Mouse (Mus musculus) MEL (cell line): ENCODE data around the gene Calb2. TPM values are rescaled to one million over a fixed set of nuclear protein-coding genes. Genes with fewer than 3 reads are reported as not detected.
A peak's percentile ranks its signal among the peaks of the same experiment; 100 is the strongest.

ENCODE experiments used
- DNase-seq: peaks from one replicate; pipeline ENCODE4 v3.0.0; 2011; ENCODE audit warnings: low read depth, low spot score
- H3K27ac ChIP-seq: 2 replicates; pipeline ENCODE4 v1.5.1; 2012; ENCODE audit warnings: low read depth, mild to moderate bottlenecking, control low read depth, low read length, moderate library complexity; ENCODE audit not compliant: control insufficient read depth
- H3K27me3 ChIP-seq, 2 experiments: fragments of 150-350 bp in 1 of 2; sonication (generic) in 1 of 2; 2 replicates each; pipeline ENCODE4 v1.6.1; 2012; ENCODE audit warnings: low read length in 2 of 2, mild to moderate bottlenecking in 2 of 2, improper control_type of control experiment in 1 of 2, moderate library complexity in 1 of 2; ENCODE audit not compliant: insufficient read depth in 2 of 2, control insufficient read depth in 1 of 2
- H3K36me3 ChIP-seq, 2 experiments: 2 replicates each; pipeline ENCODE4 v1.6.1; 2012 to 2014; ENCODE audit warnings: low read length in 2 of 2, improper control_type of control experiment in 1 of 2, inconsistent platforms in 1 of 2, mild to moderate bottlenecking in 1 of 2; ENCODE audit not compliant: insufficient read depth in 2 of 2, control insufficient read depth in 1 of 2
- H3K4me1 ChIP-seq, 2 experiments: fragments of 150-350 bp in 1 of 2; sonication (generic) in 1 of 2; 2 replicates each; pipeline ENCODE4 v1.6.1; 2012; ENCODE audit warnings: low read length in 2 of 2, improper control_type of control experiment in 1 of 2, mild to moderate bottlenecking in 1 of 2; ENCODE audit not compliant: insufficient read depth in 2 of 2, control insufficient read depth in 1 of 2
- H3K4me3 ChIP-seq, 2 experiments: fragments of 150-350 bp in 1 of 2; sonication (generic) in 1 of 2; 2 replicates each; pipeline ENCODE4 v1.5.1; 2012; ENCODE audit warnings: low read depth in 2 of 2, low read length in 2 of 2, mild to moderate bottlenecking in 2 of 2, moderate library complexity in 2 of 2, control low read depth in 1 of 2, improper control_type of control experiment in 1 of 2; ENCODE audit not compliant: control insufficient read depth in 1 of 2, insufficient read depth in 1 of 2
- H3K79me2 ChIP-seq: 2 replicates; pipeline ENCODE4 v1.6.1; 2012; ENCODE audit warnings: mild to moderate bottlenecking, low read length, moderate library complexity; ENCODE audit not compliant: control insufficient read depth, poor library complexity, insufficient read depth
- H3K9ac ChIP-seq: 2 replicates; pipeline ENCODE4 v1.6.1; 2012; ENCODE audit warnings: low read depth, mild to moderate bottlenecking, control low read depth, low read length, moderate library complexity; ENCODE audit not compliant: control insufficient read depth, poor library complexity, severe bottlenecking
- H3K9me3 ChIP-seq: fragments of 150-350 bp; sonication (generic); replicated peaks from 2 replicates; pipeline ENCODE4 v1.6.1; 2012; ENCODE audit warnings: mild to moderate bottlenecking, low read length, improper control_type of control experiment, moderate library complexity; ENCODE audit not compliant: insufficient read depth
- CTCF ChIP-seq, 3 experiments: IDR thresholded peaks in 2 of 3; conservative IDR thresholded peaks in 1 of 3; 2 replicates each; pipeline ENCODE4 v1.5.1; 2011 to 2012; ENCODE audit warnings: low read length in 3 of 3, low read depth in 2 of 3, mild to moderate bottlenecking in 2 of 3, improper control_type of control experiment in 1 of 3, inconsistent platforms in 1 of 3, mixed read lengths in 1 of 3, moderate library complexity in 1 of 3; ENCODE audit not compliant: control insufficient read depth in 1 of 3, insufficient read depth in 1 of 3, poor library complexity in 1 of 3, severe bottlenecking in 1 of 3
- GABPA ChIP-seq: IDR thresholded peaks from 2 replicates; pipeline ENCODE4 v1.6.1; 2012; ENCODE audit warnings: low read depth, mild to moderate bottlenecking, inconsistent platforms, low read length, improper control_type of control experiment, moderate library complexity
- KAT2A ChIP-seq: conservative IDR thresholded peaks from 2 replicates; pipeline ENCODE4 v1.6.1; 2012; ENCODE audit warnings: low read depth, low read length, improper control_type of control experiment, inconsistent platforms
- MAX ChIP-seq: IDR thresholded peaks from 2 replicates; pipeline ENCODE4 v1.6.1; 2011; ENCODE audit warnings: low read length, improper control_type of control experiment
- MAZ ChIP-seq: IDR thresholded peaks from 2 replicates; pipeline ENCODE4 v1.6.1; 2012; ENCODE audit warnings: low read depth, mild to moderate bottlenecking, inconsistent platforms, low read length, improper control_type of control experiment
- MEF2A ChIP-seq: IDR thresholded peaks from 2 replicates; pipeline ENCODE4 v1.6.1; 2014; ENCODE audit warnings: low read depth, mild to moderate bottlenecking, inconsistent platforms, low read length, improper control_type of control experiment; ENCODE audit not compliant: poor library complexity, insufficient replicate concordance, severe bottlenecking; ENCODE audit errors: extremely low read depth
- MYC ChIP-seq: IDR thresholded peaks from 2 replicates; pipeline ENCODE4 v1.6.1; 2011; ENCODE audit warnings: low read depth, mild to moderate bottlenecking, low read length, improper control_type of control experiment, moderate library complexity
- NELFE ChIP-seq: IDR thresholded peaks from 2 replicates; pipeline ENCODE4 v1.6.1; 2011; ENCODE audit warnings: low read depth, low read length, improper control_type of control experiment
- NRF1 ChIP-seq: IDR thresholded peaks from 2 replicates; pipeline ENCODE4 v1.6.1; 2014; ENCODE audit warnings: low read depth, mild to moderate bottlenecking, inconsistent platforms, low read length, improper control_type of control experiment, moderate library complexity; ENCODE audit not compliant: poor library complexity, insufficient read depth, severe bottlenecking
- RAD21 ChIP-seq: IDR thresholded peaks from 2 replicates; pipeline ENCODE4 v1.6.1; 2011; ENCODE audit warnings: mild to moderate bottlenecking, low read depth, low read length, improper control_type of control experiment
- SIN3A ChIP-seq: IDR thresholded peaks from 2 replicates; pipeline ENCODE4 v1.6.1; 2012; ENCODE audit warnings: low read length, improper control_type of control experiment, inconsistent platforms
- SMC3 ChIP-seq: IDR thresholded peaks from 2 replicates; pipeline ENCODE4 v1.6.1; 2011; ENCODE audit warnings: low read depth, low read length, improper control_type of control experiment
- TAL1 ChIP-seq: IDR thresholded peaks from 2 replicates; pipeline ENCODE4 v1.6.1; 2012; ENCODE audit warnings: mild to moderate bottlenecking, inconsistent platforms, low read length, moderate library complexity, mixed read lengths
- TCF12 ChIP-seq: IDR thresholded peaks from 2 replicates; pipeline ENCODE4 v1.6.1; 2014; ENCODE audit warnings: low read depth, mild to moderate bottlenecking, inconsistent platforms, low read length, improper control_type of control experiment, moderate library complexity
- USF1 ChIP-seq: IDR thresholded peaks from 2 replicates; pipeline ENCODE4 v1.6.1; 2014; ENCODE audit warnings: low read depth, mild to moderate bottlenecking, inconsistent platforms, low read length, improper control_type of control experiment, moderate library complexity
- USF2 ChIP-seq, 2 experiments: IDR thresholded peaks; 2 replicates each; pipeline ENCODE4 v1.6.1; 2011 to 2012; ENCODE audit warnings: improper control_type of control experiment in 2 of 2, low read length in 2 of 2, borderline replicate concordance in 1 of 2, inconsistent platforms in 1 of 2, low read depth in 1 of 2, mild to moderate bottlenecking in 1 of 2; ENCODE audit not compliant: insufficient read depth in 1 of 2
- ZC3H11A ChIP-seq: IDR thresholded peaks from 2 replicates; pipeline ENCODE4 v1.6.1; 2012; ENCODE audit warnings: low read depth, mild to moderate bottlenecking, inconsistent platforms, low read length, improper control_type of control experiment
- ZKSCAN1 ChIP-seq: IDR thresholded peaks from 2 replicates; pipeline ENCODE4 v1.6.1; 2012; ENCODE audit warnings: low read depth, mild to moderate bottlenecking, inconsistent platforms, low read length, improper control_type of control experiment, moderate library complexity
- ZMIZ1 ChIP-seq: IDR thresholded peaks from 2 replicates; pipeline ENCODE4 v1.6.1; 2012; ENCODE audit warnings: low read depth, mild to moderate bottlenecking, inconsistent platforms, low read length, improper control_type of control experiment, moderate library complexity
- polyA plus RNA-seq, 2 experiments: library from polyadenylated mRNA; stranded (reverse) in 1 of 2; unstranded in 1 of 2; fragments of >175 nt in 1 of 2; fragments of >200 nt in 1 of 2; gene quantifications; 2 replicates each; pipeline versions ENCODE4 v1.2.1 to v1.2.4; 2012; ENCODE audit warnings: low replicate concordance in 2 of 2, low read depth in 1 of 2; ENCODE audit not compliant: insufficient read length in 2 of 2, insufficient read depth in 1 of 2, missing spikeins in 1 of 2
- total RNA-seq: library from RNA; depleted of rRNA; stranded (reverse); fragments of 300-350 nt; gene quantifications from 2 replicates; pipeline ENCODE4 v1.2.3, GENCODE M21; 2012

The Calb2 gene
- total and polyA plus RNA-seq, 3 experiments: 0.12 to 0.82 TPM; not detected in 1

DNA sequence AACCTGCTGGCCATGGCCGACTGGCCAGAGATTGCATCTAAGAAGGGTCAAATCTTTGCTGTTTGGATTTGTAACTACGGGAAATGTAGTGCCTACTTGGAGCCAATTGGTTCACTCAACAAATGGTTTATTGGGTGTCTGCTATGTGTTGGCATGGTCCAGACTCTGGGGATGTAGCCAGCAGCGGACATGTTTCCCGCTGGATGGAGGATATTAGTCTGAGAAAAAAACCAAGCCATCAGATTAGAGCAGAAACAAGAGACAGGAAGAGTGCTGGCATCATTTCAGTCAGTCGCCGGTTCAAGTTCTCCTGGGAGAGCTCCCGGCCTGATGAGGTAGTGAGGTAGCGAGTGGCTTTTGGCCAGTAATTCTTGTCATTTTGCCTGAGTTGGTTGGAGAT, 33.8 kb downstream of the Calb2 start:
- H3K27ac ChIP-seq: no peak overlapping the region
- H3K4me1 ChIP-seq: no peaks in the 10 kb centered on the region
- no peaks in the 10 kb centered on the region for H3K79me2 ChIP-seq
- no peak for DNase-seq
- no peaks in the 10 kb centered on the region for H3K9me3 ChIP-seq
- TF ChIP-seq SMC3: no peak
- no peak for TF ChIP-seq USF1
- no peak for TF ChIP-seq KAT2A
- TF ChIP-seq MEF2A: no peak
- TF ChIP-seq MAZ: no peak
- no peak for TF ChIP-seq USF2 (IDR thresholded peaks at IDR 0.05; ENCODE audit: borderline replicate concordance in 1 of 2, insufficient read depth in 1 of 2, low read depth in 1 of 2, low read length in 2 of 2)
- TF ChIP-seq MYC: no peak
- TF ChIP-seq CTCF (IDR thresholded peaks at IDR 0.05 in 2 of 3, conservative IDR thresholded peaks at IDR 0.05 in 1 of 3; ENCODE audit: control insufficient read depth in 1 of 3, insufficient read depth in 1 of 3, low read depth in 2 of 3, low read length in 3 of 3, poor library complexity in 1 of 3, severe bottlenecking in 1 of 3): no peak
- no peak for TF ChIP-seq SIN3A
- no peaks in the 10 kb centered on the region for H3K36me3 ChIP-seq
- H3K27me3 ChIP-seq: no peaks in the 10 kb centered on the region
- no peak overlapping the region for H3K9ac ChIP-seq
- H3K4me3 ChIP-seq: no peak overlapping the region

DNA sequence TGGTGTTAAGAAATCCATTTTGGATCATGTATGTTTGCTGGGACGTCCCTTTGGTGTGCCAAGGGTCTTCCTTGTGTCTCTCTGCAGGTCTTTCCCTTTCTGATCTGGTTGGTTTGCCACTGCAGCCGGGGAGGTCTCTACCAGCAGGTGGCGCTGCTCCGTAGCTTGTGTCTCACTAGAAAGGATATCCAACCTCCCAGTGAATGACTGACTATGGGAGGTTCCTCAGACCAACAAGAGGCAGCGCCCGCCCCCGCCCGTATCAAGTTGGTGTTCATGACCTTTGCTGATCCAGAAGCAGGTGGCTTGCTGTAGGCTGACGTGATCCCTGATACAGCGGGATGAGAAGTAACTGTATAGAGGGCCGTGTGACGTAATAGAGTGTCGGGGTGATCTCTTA, 37.5 kb downstream of the Calb2 start:
- DNase-seq: peak; percentile 51
- Histone ChIP-seq H3K9ac (no peak overlapping the region), H3K36me3 (no peaks in the 10 kb centered on the region), H3K4me3 (no peak overlapping the region), H3K4me1 (no peaks in the 10 kb centered on the region), H3K27me3 (no peaks in the 10 kb centered on the region), H3K79me2 (no peaks in the 10 kb centered on the region), H3K9me3 (no peaks in the 10 kb centered on the region), H3K27ac (no peak overlapping the region)
- TF ChIP-seq MYC (no peak), SMC3 (peak; percentile 68), CTCF (IDR thresholded peaks at IDR 0.05 in 2 of 3, conservative IDR thresholded peaks at IDR 0.05 in 1 of 3; ENCODE audit: control insufficient read depth in 1 of 3, insufficient read depth in 1 of 3, low read depth in 2 of 3, low read length in 3 of 3, poor library complexity in 1 of 3, severe bottlenecking in 1 of 3) (peak; percentile 47 to 87 (median 71)), TCF12 (no peak), RAD21 (peak; percentile 56), NELFE (no peak), MAX (no peak), GABPA (no peak), ZMIZ1 (no peak), NRF1 (no peak), ZC3H11A (peak; percentile 50), ZKSCAN1 (no peak), TAL1 (no peak)
